Mouse (Mus musculus): ENCODE results near the gene Uba6. TPM values are rescaled to one million over a fixed set of nuclear protein-coding genes. Genes with fewer than 3 reads are reported as not detected.

Uba6 gene
- polyA plus RNA-seq, 1 experiment from 2014 or later: 7.7 TPM

DNA sequence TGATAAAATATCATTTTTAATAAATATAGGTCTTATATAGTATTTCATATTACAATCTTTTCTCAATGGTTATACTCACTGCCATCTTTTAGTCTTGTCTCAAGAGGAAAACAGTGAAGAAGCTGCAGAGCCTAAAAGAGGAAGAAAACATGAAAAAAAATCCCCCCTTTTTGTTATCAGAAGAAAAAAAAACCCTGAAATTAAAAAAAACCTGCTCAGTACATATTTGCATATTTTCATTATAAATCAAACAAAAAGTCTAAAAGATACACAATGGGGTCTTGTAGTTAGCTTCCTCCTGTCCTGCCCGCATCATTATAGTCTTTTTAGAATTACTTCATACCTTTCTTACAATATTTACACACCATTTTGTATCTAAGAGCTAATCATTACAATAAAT lies 43.9 kb downstream of the Uba6 start:
- no peak overlapping the region for H3K4me3 ChIP-seq (ENCODE audit: low read length)

DNA sequence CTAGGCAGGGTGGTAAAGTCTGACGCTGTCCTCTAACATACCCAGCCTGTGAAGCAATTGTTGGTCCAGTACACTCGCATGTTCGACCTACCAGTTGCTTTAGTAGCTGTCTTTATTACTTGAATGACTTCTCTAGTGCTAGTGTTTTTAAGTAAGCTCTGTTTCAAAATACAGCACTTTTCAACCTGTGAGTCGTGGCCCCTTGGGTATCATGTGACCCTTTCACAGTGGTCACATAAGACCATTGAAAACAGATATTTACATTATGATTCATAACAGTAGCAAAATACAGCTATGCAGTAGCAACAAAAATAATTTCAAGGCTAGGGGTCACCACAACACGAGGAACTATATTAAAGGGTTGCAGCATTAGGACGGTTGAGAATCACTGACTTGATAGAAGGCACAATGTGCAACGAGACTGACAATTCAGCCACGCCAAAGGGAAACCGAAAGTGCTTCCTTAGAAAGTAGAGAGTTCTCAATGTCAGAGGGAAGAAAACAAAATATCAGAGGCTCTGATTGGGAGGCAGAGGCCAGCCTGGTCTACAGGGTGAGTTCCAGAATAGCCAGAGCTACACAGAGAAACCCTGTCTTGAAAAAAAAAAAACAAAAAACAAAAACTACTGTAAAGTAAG lies 54.0 kb downstream of the Uba6 start:
- 87% methylated on average over 9 of the region's 9 CpGs for WGBS

More for the DNA sequence above, 43.9 kb downstream of the Uba6 start:
- no peak overlapping the region for H3K4me2 ChIP-seq (ENCODE audit: low read depth, low read length)
- H3K36me3 ChIP-seq (ENCODE audit: control insufficient read depth, insufficient read depth): peaks cover 6% of the 10 kb centered on the region; the same call in 1 of the 2 replicates
- 95% methylated on average over 1 of the region's 1 CpGs for WGBS
- ATAC-seq (replicated peaks; ENCODE audit: extremely low read depth, insufficient read depth, low FRiP score): no peak
- H3K27ac ChIP-seq (ENCODE audit: low read length): no peak overlapping the region
- H3K4me1 ChIP-seq (ENCODE audit: control insufficient read depth, insufficient read depth, low read length): no peaks in the 10 kb centered on the region
- no peak overlapping the region for H3K9ac ChIP-seq (ENCODE audit: low read length)
- H3K27me3 ChIP-seq (ENCODE audit: control insufficient read depth, insufficient read depth, low read length): no peaks in the 10 kb centered on the region
- no peaks in the 10 kb centered on the region for H3K9me3 ChIP-seq (replicated peaks; ENCODE audit: control insufficient read depth, low read length)

DNA sequence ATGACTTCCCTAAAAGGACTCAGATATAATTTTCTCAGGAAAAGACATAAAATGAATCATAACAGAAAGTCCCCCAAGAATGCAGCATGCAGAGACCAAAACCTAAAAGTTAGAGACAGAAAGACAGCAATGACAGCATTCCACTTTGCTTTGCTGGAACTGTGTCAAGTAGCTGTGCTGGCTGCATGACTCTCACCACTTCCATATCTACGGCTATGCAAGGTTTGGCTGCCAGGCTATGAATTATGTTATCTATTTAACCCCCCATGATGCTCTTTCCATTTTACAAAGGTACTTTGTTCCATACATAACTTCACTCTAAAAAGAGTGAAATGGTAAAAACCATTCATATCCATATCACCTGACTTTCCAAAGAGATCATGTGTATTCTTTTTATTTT lies 58.6 kb downstream of the Uba6 start:
- H3K9ac ChIP-seq (ENCODE audit: low read length): no peak overlapping the region
- no peak overlapping the region for H3K4me3 ChIP-seq (ENCODE audit: low read length)
- H3K36me3 ChIP-seq (ENCODE audit: control insufficient read depth, insufficient read depth): peaks cover 5% of the 10 kb centered on the region
- no peaks in the 10 kb centered on the region for H3K27me3 ChIP-seq (ENCODE audit: control insufficient read depth, insufficient read depth, low read length)
- 20% methylated on average over 1 of the region's 1 CpGs for WGBS
- peak; percentile 49; the same call in 1 of the 2 replicates for ATAC-seq (replicated peaks; ENCODE audit: extremely low read depth, insufficient read depth, low FRiP score)
- peaks cover 4% of the 10 kb centered on the region; the same call in 1 of the 2 replicates for H3K4me1 ChIP-seq (ENCODE audit: control insufficient read depth, insufficient read depth, low read length)
- H3K4me2 ChIP-seq (ENCODE audit: low read depth, low read length): no peak overlapping the region
- peak overlapping the region; percentile 82 for H3K27ac ChIP-seq (ENCODE audit: low read length)
- H3K9me3 ChIP-seq (replicated peaks; ENCODE audit: control insufficient read depth, low read length): no peaks in the 10 kb centered on the region

More for the DNA sequence above, 54.0 kb downstream of the Uba6 start:
- no peak for ATAC-seq (replicated peaks; ENCODE audit: extremely low read depth, insufficient read depth, low FRiP score)
- Histone ChIP-seq H3K4me2 (ENCODE audit: low read depth, low read length) (no peak overlapping the region), H3K36me3 (ENCODE audit: control insufficient read depth, insufficient read depth) (peaks cover 13% of the 10 kb centered on the region), H3K4me3 (ENCODE audit: low read length) (no peak overlapping the region), H3K27me3 (ENCODE audit: control insufficient read depth, insufficient read depth, low read length) (no peaks in the 10 kb centered on the region), H3K9me3 (replicated peaks; ENCODE audit: control insufficient read depth, low read length) (no peaks in the 10 kb centered on the region), H3K27ac (ENCODE audit: low read length) (no peak overlapping the region), H3K4me1 (ENCODE audit: control insufficient read depth, insufficient read depth, low read length) (0 out of 2 replicates have a peak, but pooled peaks cover 2% of the 10 kb centered on the region), H3K9ac (ENCODE audit: low read length) (no peak overlapping the region)

DNA sequence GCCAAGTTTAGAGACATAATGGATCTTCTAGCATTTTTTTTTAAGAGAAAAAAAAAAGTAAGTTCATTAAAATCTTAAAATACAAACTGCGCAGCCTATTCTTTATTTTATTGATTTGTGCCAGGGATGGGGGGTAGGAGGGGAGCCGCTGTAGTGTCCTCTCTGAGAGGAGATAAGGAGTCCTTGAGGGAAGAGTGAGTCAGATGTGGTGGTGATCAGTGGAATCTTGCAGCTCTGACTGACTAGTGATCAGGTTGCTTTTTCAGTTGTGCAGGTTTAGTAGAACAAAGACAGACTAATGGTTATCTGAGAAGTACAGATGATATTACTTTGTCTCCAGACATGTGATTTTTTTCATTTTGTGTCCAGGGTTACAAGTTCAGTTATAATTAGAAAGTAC lies 59.6 kb downstream of the Uba6 start:
- H3K27ac ChIP-seq (ENCODE audit: low read length): peak overlapping the region; percentile 20; the same call in 1 of the 2 replicates
- no peaks in the 10 kb centered on the region for H3K9me3 ChIP-seq (replicated peaks; ENCODE audit: control insufficient read depth, low read length)
- no peak overlapping the region for H3K9ac ChIP-seq (ENCODE audit: low read length)
- H3K27me3 ChIP-seq (ENCODE audit: control insufficient read depth, insufficient read depth, low read length): no peaks in the 10 kb centered on the region
- no peak overlapping the region for H3K4me2 ChIP-seq (ENCODE audit: low read depth, low read length)
- ATAC-seq (replicated peaks; ENCODE audit: extremely low read depth, insufficient read depth, low FRiP score): no peak
- WGBS: 53% methylated on average over 2 of the region's 2 CpGs
- peaks cover 4% of the 10 kb centered on the region for H3K36me3 ChIP-seq (ENCODE audit: control insufficient read depth, insufficient read depth)
- H3K4me1 ChIP-seq (ENCODE audit: control insufficient read depth, insufficient read depth, low read length): peaks cover 4% of the 10 kb centered on the region; the same call in 1 of the 2 replicates
- no peak overlapping the region for H3K4me3 ChIP-seq (ENCODE audit: low read length)

DNA sequence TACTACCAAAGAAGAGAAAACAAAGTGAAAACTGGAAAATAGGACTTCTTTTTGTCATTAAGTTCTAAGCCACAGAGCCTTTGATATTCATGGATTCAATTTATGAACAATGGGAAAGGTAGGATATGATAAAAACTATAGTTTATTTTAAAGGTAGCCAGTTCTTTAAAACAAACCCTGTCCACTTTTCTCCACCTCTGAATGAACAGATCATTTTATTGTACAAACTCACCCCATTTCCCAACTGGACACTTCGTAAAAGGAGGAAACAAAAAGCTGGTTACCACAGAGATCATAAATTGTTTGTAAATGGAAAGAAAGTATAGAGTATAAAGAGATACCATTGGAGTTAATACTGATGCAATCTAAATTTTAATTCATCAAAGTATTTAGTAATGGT lies 61.5 kb downstream of the Uba6 start:
- no peaks in the 10 kb centered on the region for H3K27me3 ChIP-seq (ENCODE audit: control insufficient read depth, insufficient read depth, low read length)
- H3K9ac ChIP-seq (ENCODE audit: low read length): no peak overlapping the region
- peaks cover 4% of the 10 kb centered on the region; the same call in 1 of the 2 replicates for H3K4me1 ChIP-seq (ENCODE audit: control insufficient read depth, insufficient read depth, low read length)
- 95% methylated on average over 1 of the region's 1 CpGs for WGBS
- H3K4me3 ChIP-seq (ENCODE audit: low read length): no peak overlapping the region
- no peak overlapping the region for H3K27ac ChIP-seq (ENCODE audit: low read length)
- H3K4me2 ChIP-seq (ENCODE audit: low read depth, low read length): no peak overlapping the region
- no peak for ATAC-seq (replicated peaks; ENCODE audit: extremely low read depth, insufficient read depth, low FRiP score)
- H3K9me3 ChIP-seq (replicated peaks; ENCODE audit: control insufficient read depth, low read length): no peaks in the 10 kb centered on the region
- peaks cover 12% of the 10 kb centered on the region for H3K36me3 ChIP-seq (ENCODE audit: control insufficient read depth, insufficient read depth)

DNA sequence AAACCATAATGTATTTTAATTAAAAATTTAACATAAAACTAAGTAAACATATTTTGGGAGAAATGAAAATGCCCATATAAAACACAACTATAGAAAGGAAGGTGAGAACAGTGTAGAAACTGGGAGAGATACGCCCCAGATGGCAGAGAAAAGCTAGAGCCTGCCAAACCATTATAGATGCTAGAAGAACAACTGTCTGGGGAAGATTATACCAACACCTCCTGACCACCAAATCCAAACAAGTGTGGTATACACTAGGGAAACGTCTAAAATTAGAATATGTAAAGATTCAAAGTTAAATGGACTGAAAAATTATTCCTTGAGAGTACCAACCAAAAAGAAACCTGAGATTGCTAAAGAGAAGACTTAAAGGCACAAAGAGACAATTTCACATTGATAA lies 66.0 kb downstream of the Uba6 start:
- Histone ChIP-seq H3K4me1 (ENCODE audit: control insufficient read depth, insufficient read depth, low read length) (no peaks in the 10 kb centered on the region), H3K4me3 (ENCODE audit: low read length) (no peak overlapping the region), H3K4me2 (ENCODE audit: low read depth, low read length) (no peak overlapping the region), H3K27me3 (ENCODE audit: control insufficient read depth, insufficient read depth, low read length) (no peaks in the 10 kb centered on the region), H3K9ac (ENCODE audit: low read length) (no peak overlapping the region), H3K36me3 (ENCODE audit: control insufficient read depth, insufficient read depth) (peaks cover 10% of the 10 kb centered on the region; the same call in 1 of the 2 replicates), H3K9me3 (replicated peaks; ENCODE audit: control insufficient read depth, low read length) (no peaks in the 10 kb centered on the region), H3K27ac (ENCODE audit: low read length) (no peak overlapping the region)
- ATAC-seq (replicated peaks; ENCODE audit: extremely low read depth, insufficient read depth, low FRiP score): no peak
- 70% methylated on average over 2 of the region's 2 CpGs for WGBS

DNA sequence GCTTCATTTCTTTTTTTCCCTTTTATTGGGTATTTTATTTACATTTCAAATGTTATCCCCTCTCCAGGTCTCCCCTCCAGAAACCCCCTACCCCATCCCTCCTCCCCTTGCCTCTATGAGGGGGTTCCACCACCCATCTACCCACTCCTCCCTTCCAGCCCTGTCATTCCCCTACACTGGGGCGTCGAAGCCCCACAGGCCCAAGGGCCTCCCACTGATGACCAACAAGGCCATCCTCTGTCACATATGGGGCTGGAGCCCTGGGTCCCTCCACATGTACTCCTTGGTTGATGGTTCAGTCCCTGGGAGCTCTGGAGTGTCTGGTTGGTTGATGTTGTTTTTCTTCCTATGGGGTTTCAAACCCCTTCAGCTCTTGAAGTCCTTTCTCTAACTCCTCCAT lies 70.4 kb downstream of the Uba6 start:
- WGBS: 94% methylated on average over 2 of the region's 2 CpGs
- no peak for ATAC-seq (replicated peaks; ENCODE audit: extremely low read depth, insufficient read depth, low FRiP score)
- no peaks in the 10 kb centered on the region for H3K27me3 ChIP-seq (ENCODE audit: control insufficient read depth, insufficient read depth, low read length)

DNA sequence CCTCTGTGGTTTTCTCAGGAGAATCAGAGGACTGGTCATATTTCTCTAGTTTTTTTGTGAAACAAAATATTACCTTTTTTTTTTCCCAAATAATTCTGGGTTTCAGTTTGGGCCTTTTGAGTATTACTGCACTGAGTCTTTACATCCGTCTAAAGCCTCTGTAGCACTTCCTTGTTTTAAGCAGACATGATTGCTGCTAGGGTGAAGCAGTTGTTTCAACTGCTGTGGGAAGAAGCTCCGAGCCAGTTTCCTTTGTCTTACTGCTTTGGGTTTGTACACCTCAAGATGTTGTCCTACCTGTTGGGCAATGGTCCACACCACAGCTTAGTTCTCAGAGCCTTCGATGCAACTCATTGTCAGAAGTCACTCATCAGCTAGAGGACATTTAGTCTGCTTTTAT lies 72.0 kb downstream of the Uba6 start:
- Histone ChIP-seq H3K36me3 (ENCODE audit: control insufficient read depth, insufficient read depth) (no peaks in the 10 kb centered on the region), H3K9ac (ENCODE audit: low read length) (no peak overlapping the region), H3K4me2 (ENCODE audit: low read depth, low read length) (no peak overlapping the region), H3K4me3 (ENCODE audit: low read length) (no peak overlapping the region), H3K4me1 (ENCODE audit: control insufficient read depth, insufficient read depth, low read length) (no peaks in the 10 kb centered on the region), H3K27me3 (ENCODE audit: control insufficient read depth, insufficient read depth, low read length) (no peaks in the 10 kb centered on the region), H3K27ac (ENCODE audit: low read length) (no peak overlapping the region), H3K9me3 (replicated peaks; ENCODE audit: control insufficient read depth, low read length) (no peaks in the 10 kb centered on the region)
- WGBS: 66% methylated on average over 3 of the region's 3 CpGs
- no peak for ATAC-seq (replicated peaks; ENCODE audit: extremely low read depth, insufficient read depth, low FRiP score)

More for the DNA sequence above, 70.4 kb downstream of the Uba6 start:
- peaks cover 2% of the 10 kb centered on the region; the same call in 1 of the 2 replicates for H3K36me3 ChIP-seq (ENCODE audit: control insufficient read depth, insufficient read depth)
- no peak overlapping the region for H3K9ac ChIP-seq (ENCODE audit: low read length)
- no peak overlapping the region for H3K4me3 ChIP-seq (ENCODE audit: low read length)
- H3K4me1 ChIP-seq (ENCODE audit: control insufficient read depth, insufficient read depth, low read length): no peaks in the 10 kb centered on the region
- H3K4me2 ChIP-seq (ENCODE audit: low read depth, low read length): no peak overlapping the region
- no peak overlapping the region for H3K27ac ChIP-seq (ENCODE audit: low read length)
- H3K9me3 ChIP-seq (replicated peaks; ENCODE audit: control insufficient read depth, low read length): no peaks in the 10 kb centered on the region

DNA sequence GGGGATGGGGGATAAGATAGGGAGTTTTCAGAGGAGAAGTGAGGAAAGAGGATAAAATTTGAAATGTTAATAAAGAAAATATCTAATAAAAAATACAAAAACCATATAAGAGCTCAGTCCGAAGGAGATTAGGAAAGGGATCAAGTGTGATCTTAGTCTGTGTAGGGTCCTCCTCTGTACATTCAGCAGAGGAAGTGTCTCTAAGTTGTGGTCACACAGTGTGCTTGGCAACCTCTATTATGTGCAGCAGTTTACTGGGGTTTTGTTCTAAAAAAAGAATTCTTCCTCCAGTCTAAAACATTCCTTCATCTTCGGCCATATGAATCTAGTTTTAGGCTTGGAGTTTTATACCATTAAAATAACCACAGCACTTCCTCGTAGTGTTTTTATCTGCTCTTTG lies 73.6 kb downstream of the Uba6 start:
- H3K9me3 ChIP-seq (replicated peaks; ENCODE audit: control insufficient read depth, low read length): no peaks in the 10 kb centered on the region
- H3K9ac ChIP-seq (ENCODE audit: low read length): no peak overlapping the region
- no peak for ATAC-seq (replicated peaks; ENCODE audit: extremely low read depth, insufficient read depth, low FRiP score)
- no peaks in the 10 kb centered on the region for H3K36me3 ChIP-seq (ENCODE audit: control insufficient read depth, insufficient read depth)
- H3K27ac ChIP-seq (ENCODE audit: low read length): no peak overlapping the region
- no peaks in the 10 kb centered on the region for H3K4me1 ChIP-seq (ENCODE audit: control insufficient read depth, insufficient read depth, low read length)
- 56% methylated on average over 3 of the region's 3 CpGs for WGBS
- H3K27me3 ChIP-seq (ENCODE audit: control insufficient read depth, insufficient read depth, low read length): no peaks in the 10 kb centered on the region
- H3K4me2 ChIP-seq (ENCODE audit: low read depth, low read length): no peak overlapping the region
- no peak overlapping the region for H3K4me3 ChIP-seq (ENCODE audit: low read length)

Data from heart, embryonic 16.5 days (tissue).